Mouse (Mus musculus) embryonic stem cell, embryonic (primary cell): ENCODE results near the gene Kalrn.

Experiments
- CTCF ChIA-PET, 4 experiments: fragments of 300-600 bp in 2 of 4; fragments of 350-600 bp in 2 of 4; sonication (Branson Sonifier 250); formaldehyde crosslinking; loops; one replicate each; lab custom pipeline; 2022; ENCODE audit warnings: inconsistent platforms in 2 of 4; lab: Charles Lee
- POLR2A ChIA-PET, 4 experiments: fragments of 300-600 bp in 2 of 4; fragments of 350-600 bp in 2 of 4; sonication (Branson Sonifier 250); formaldehyde crosslinking; loops; one replicate each; lab custom pipeline; 2022; ENCODE audit warnings: antibody characterized with exemption in 4 of 4, inconsistent platforms in 1 of 4; lab: Charles Lee

Kalrn gene

DNA sequence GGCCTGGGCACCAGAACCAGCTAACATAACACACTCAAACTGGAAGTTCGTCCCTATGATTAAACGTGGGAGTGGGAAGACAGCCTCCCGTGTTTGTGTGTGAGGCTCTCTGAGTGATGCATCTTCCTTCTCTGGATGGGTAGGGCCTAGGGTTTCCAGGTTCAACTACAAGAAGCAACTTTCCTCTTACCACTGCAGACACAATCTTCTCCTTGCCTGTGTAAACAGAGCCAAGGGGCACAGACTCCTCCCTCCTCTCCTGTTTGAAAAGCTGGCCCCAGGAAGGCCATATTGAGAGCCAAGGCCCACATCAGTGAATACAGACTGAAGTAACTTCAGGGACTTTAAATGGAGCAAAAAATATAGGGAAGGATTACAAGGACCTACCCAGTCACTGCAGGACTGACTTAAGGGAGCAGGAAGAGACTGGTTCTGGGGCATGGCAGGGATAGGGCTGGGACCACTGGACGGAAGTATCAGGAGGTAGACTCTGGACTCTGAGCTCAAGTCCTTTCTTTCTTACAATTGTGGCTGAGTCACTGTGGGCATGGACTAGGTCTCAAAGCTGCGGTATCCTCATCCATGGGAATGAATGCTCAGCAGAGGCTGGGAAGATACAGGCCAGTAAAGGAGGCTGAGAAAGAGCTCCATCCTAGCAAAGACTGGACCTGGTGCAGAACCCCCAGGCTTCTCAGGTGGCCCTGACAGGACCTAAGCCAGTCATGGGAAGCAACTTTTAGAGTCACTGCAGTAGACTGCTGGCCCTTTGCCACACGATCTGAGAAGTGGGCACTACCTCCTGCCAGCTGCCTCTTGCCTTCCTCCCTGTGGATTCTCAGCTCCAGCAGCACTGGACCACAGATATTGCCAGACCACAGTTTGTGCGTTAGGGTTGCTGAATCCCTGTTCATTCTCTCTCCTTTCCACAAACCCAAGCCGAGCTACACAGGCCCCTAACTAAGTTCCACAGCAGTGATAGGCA lies 228.1 kb downstream of the Kalrn start:
- POLR2A ChIA-PET, result no interaction called here
- CTCF ChIA-PET, result interaction anchor here in 2 of 4 experiments (0.6 kb wide), 2 partner anchors 224 to 610 kb away, joined by 3 to 7 read pairs; no protein-coding TSS in a partner anchor

DNA sequence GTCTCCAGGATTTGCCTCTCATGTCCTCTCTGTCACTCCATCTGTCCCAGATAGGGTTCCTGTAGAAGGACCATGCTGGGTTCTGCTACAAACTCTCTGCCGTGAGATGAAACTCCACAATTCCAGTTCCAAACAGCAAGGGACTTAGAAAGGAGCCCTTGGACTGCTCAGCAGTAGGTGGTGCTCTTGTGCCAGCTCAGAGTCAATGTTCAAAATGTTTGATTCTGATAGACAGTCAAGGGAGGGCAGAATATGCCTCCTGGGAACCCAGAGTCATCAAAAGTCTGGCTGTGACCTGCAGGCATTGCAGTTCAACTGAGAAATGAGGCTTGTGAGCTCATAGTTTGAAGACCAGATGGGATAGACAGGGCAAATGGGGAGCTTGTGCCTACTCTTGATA lies 229.4 kb downstream of the Kalrn start:
- CTCF ChIA-PET, result interaction anchor here in 1 of 4 experiments (0.7 kb wide), 1 partner anchor 21 kb away, joined by 3 read pairs; no protein-coding TSS in a partner anchor
- POLR2A ChIA-PET, result no interaction called here

DNA sequence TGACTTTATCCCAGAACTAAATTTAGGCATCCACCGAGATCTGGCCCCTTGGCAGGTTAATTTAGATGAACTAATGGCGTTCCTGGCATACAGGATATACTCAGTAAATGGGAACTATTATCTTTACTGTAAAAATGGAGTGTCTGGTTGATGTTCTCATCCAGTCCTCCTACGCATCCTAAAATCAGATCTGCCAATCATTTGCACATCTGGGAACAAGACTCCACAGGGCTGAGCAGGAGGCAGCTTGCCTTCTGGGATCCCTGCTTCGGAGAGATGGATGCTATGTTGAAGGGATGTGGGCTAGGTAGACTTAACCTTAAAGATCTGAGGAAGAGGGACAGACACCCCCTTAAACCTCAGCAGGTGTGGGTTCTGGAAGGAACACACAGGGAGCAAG lies 230.2 kb downstream of the Kalrn start:
- CTCF ChIA-PET, result no interaction called here
- POLR2A ChIA-PET, result no interaction called here

DNA sequence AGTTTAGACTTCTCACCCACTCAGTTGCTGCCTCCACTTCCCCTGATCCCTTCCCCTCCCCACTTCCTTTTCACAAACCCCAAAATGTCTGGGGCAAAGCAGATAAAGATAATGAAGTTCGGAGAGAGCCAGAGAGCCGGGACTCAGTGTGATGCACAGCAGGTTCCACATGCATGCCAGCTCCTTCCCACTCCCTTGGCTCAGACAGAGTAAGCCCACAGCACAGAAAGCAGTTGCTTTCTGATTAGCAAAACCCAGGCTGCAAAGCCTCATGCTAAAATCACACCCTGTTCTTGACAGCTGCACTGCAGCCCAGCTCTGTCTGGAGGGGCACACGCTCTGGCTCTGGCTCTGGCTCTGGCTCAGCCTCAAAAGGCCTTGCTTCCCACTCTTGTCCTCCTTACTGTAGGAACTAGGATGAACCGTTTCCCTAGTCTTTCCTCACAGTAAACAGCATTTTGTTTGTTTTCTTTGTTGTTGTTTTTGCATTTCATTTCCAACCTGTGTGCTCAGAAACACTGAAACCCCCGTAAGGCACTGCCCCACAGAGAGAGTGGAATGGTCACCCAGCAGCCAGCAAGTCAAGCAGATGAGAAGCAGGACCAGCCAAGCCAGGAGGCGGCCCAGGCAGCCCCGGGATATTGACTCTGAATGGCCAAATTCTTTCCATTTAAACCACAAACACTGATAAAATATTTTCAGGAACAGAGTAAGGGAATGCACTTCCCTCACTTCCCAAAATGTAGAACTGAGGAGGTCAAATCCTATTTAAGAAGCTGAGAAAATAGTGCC lies 230.8 kb downstream of the Kalrn start:
- POLR2A ChIA-PET, result interaction anchor here in 1 of 4 experiments (0.5 kb wide), 1 partner anchor 344 kb away, joined by 3 read pairs; no protein-coding TSS in a partner anchor
- CTCF ChIA-PET, result interaction anchor here in 1 of 4 experiments (0.5 kb wide), 1 partner anchor 522 kb away, joined by 4 read pairs; no protein-coding TSS in a partner anchor

DNA sequence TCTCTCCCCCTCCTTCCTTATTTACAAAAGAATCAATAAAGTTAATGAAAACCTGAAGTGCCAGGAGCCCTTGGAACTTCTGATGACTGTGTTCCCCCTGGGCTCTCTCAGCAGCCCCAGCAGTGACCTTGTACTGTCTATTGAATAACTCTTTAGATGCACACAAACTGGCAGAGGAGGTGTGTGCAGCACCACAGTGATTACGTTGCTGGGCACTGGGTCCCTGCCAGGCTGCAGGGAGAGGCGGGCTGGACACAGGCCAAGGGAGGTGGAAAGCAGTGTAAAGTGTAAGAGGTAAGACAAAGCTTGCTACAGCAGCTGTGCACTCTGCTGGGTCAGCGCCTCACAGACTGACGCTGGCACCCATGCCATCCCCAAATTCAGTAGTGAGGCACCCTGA lies 238.4 kb downstream of the Kalrn start:
- POLR2A ChIA-PET, result no interaction called here
- CTCF ChIA-PET, result interaction anchor here in 1 of 4 experiments (0.9 kb wide), 1 partner anchor 17 kb away, joined by 3 read pairs; no protein-coding TSS in a partner anchor

DNA sequence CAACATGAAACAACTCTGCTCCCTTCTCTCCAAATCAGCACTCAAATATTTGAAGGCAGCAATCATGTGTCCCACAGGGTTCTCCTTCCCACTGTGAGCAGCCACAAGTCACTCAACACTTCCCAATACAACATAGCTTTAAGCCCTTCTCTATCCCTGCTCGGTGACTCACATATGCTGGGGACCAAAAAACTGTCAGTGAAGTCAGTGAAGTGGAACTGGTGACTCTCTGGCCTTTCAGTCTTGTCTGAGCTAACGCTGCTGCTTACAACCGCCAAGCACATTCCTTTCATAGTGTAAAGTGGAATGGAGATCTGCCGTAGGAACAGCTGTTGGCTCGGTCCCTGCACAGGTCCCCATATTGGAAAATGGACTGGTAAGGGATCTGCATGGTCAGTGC lies 241.7 kb downstream of the Kalrn start:
- ChIA-PET CTCF (interaction anchor here in 2 of 4 experiments (1.3 to 2.9 kb wide), 3 partner anchors 9 to 11 kb away, joined by 5 to 10 read pairs (median 6); no protein-coding TSS in a partner anchor), POLR2A (interaction anchor here in 2 of 4 experiments (0.7 to 1.5 kb wide), 2 partner anchors 22 to 37 kb away, joined by 3 to 5 read pairs; no protein-coding TSS in a partner anchor)

DNA sequence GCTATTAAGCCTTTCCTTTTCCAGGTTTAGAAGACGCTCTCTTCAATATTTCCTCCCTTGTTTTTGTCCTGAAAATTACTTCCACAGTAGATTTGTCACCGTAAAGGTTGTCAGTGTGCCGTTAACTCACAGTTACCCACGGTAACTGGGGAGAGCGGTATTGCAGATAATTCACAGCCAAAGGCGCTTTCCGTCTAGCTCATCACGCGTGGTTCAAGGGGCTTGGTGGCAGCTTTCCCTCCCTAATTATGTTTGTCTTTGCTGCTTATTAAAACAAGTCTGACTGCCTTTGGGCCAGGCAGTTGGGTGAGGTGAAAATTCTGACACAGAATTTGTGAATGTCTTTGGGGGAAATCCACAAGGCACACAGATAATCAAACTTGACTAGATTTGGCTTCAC lies 243.5 kb downstream of the Kalrn start:
- ChIA-PET POLR2A (interaction anchor here in 1 of 4 experiments (1.0 kb wide), 1 partner anchor 317 kb away, joined by 5 read pairs; no protein-coding TSS in a partner anchor), CTCF (interaction anchor here in 1 of 4 experiments (0.8 kb wide), 1 partner anchor 390 kb away, joined by 6 read pairs; no protein-coding TSS in a partner anchor)

DNA sequence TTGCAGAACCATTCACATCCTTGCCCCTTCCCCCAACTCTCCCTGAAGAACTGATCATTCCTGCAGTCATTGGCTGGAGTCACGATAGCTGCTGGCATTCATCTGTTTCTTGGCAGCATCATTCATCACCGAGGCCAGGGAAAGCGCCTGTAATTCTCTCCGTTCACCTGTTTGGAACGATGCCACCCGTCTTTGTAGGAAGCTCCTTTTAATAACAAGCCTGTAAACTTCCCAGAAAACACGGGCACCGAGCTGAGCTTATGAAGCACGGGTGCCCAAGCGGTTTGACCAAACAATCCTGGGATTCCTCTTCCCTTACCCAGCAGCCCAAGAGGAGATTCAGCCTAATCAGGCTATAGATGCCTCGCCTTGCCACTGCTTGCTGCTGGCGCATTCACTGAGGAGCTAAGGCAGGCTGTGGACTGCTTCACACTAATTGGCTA lies 243.9 kb downstream of the Kalrn start:
- POLR2A ChIA-PET, result interaction anchor here in 1 of 4 experiments (1.0 kb wide), 1 partner anchor 318 kb away, joined by 5 read pairs; no protein-coding TSS in a partner anchor
- CTCF ChIA-PET, result interaction anchor here in 1 of 4 experiments (0.8 kb wide), 1 partner anchor 390 kb away, joined by 6 read pairs; no protein-coding TSS in a partner anchor

DNA sequence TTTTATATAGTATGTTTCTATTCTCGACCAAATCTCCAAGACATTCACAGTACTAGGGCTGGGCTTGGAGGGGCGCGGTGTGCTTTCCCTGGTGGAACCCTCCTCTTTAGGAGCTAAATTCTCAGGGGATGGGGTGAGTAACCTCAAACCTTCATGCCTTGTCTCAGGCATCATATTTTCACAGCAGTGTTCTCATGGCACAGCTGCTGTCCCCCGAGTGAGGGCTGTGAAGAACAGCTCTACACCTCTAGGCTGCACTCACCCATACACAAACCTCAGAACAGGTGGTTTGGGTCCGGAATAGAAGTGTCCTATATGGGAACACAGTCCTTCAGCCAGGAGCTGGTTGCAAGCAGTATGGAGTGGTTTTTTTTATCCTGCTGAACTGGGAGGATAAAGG lies 245.4 kb downstream of the Kalrn start:
- CTCF ChIA-PET, result no interaction called here

DNA sequence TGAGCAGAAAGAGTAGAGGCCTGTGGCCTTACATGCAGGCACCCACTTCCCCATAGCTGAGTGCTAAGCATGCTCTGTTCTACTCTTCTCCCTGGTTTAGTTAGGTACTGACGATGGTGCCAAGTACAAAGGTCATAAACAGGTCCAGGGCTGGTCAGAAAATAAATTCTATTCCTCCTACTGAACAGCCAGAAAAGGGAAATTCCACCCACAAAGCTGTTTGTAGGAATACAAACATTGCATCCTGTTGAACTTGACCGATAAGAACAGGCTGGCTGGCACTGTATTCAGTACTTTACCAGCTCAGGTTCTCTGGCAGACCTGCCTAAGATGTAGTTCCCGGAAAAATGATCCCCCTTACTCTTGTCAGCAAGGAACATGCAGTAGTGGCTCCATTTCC lies 247.5 kb downstream of the Kalrn start:
- ChIA-PET CTCF (no interaction called here), POLR2A (no interaction called here)

More for the DNA sequence above, 245.4 kb downstream of the Kalrn start:
- POLR2A ChIA-PET, result interaction anchor here in 1 of 4 experiments (0.6 kb wide), 1 partner anchor 330 kb away, joined by 6 read pairs; no protein-coding TSS in a partner anchor

DNA sequence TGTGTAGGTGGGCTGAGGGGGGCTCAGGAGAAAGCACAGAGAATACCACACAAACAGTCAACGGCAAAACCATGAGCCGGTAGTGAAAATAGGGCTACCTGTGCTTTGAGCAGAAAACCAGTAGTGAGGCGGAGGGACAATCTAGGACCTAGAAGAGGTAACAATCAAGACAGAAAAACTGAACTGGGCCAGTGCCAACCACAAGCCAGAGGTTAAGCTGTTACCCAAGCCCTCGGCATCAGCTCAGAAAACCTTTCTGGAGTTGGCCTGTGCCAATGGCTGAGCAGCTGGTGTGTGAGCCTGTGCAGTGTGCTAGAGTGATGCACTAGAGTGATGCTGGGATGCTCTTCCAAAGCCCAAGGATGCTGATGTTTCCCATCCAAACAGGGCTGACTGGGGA lies 248.2 kb downstream of the Kalrn start:
- CTCF ChIA-PET, result interaction anchor here in 2 of 4 experiments (0.6 to 1.1 kb wide), 2 partner anchors 86 to 243 kb away, joined by 3 read pairs; no protein-coding TSS in a partner anchor
- POLR2A ChIA-PET, result no interaction called here

DNA sequence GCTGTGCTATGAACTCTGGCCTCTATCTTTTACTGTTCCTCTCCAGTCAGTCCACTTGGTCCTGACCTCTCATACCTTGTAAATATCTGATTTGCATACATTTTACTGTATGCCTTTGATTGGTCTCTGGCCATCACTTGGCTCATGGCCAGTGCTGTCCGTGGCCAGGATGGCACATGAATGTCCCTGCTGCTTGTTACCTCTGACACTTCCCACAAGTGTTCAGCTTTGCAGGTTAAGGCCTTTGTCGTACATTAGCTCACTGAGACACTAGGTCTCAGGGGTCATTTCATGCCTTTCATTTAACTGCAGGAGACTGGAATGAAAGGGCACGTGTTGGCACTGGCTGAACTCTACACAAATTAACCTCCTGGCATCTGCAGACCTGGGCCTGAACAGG lies 248.6 kb downstream of the Kalrn start:
- ChIA-PET CTCF (interaction anchor here in 2 of 4 experiments (0.6 to 1.1 kb wide), 2 partner anchors 85 to 242 kb away, joined by 3 read pairs; no protein-coding TSS in a partner anchor), POLR2A (no interaction called here)

DNA sequence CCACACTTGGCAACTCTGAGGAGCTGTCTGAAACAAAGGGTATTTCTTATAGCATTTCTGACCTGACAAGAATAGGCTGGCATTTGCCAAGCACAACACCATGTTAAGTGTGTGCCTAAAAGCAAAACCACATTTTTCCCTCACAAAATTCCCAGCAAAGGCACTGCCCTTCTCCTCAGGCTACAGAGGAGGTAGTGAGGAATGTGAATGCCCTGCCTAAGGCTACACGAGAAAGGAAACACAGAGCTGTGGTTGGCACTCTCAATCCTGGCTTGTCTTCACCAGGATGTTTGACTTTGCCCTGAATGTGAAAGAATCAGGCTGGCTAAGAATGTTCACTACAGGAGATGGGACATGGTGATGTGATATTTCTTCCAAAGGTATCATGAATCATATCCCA lies 249.8 kb downstream of the Kalrn start:
- POLR2A ChIA-PET, result no interaction called here
- CTCF ChIA-PET, result interaction anchor here in 2 of 4 experiments (0.7 to 2.0 kb wide), 3 partner anchors 20 to 310 kb away, joined by 3 to 14 read pairs (median 4); no protein-coding TSS in a partner anchor

DNA sequence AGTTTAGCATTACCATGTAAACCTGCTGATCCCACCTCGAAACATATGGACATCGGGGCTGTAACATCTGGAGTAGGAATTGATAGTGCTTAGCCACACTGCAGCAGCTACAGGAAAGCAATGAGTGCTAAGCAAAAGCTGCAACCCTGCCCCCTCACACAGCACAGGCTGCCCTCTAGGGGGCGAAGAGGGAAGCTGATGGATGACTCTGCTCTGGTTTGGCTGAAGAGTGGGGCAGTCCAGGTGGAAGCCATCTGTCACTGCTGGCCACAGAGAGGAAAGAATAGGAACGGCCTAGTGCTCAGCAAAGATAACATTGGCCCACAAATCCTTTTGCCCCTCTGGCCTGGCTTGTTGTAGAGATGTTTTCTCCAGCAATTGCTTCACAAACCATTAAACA lies 250.8 kb downstream of the Kalrn start:
- ChIA-PET POLR2A (interaction anchor here in 1 of 4 experiments (1.2 kb wide), 1 partner anchor 147 kb away, joined by 3 read pairs; no protein-coding TSS in a partner anchor), CTCF (interaction anchor here (0.5 to 2.0 kb wide), 29 partner anchors 9 to 1949 kb away, joined by 3 to 14 read pairs (median 4); no protein-coding TSS in a partner anchor)

DNA sequence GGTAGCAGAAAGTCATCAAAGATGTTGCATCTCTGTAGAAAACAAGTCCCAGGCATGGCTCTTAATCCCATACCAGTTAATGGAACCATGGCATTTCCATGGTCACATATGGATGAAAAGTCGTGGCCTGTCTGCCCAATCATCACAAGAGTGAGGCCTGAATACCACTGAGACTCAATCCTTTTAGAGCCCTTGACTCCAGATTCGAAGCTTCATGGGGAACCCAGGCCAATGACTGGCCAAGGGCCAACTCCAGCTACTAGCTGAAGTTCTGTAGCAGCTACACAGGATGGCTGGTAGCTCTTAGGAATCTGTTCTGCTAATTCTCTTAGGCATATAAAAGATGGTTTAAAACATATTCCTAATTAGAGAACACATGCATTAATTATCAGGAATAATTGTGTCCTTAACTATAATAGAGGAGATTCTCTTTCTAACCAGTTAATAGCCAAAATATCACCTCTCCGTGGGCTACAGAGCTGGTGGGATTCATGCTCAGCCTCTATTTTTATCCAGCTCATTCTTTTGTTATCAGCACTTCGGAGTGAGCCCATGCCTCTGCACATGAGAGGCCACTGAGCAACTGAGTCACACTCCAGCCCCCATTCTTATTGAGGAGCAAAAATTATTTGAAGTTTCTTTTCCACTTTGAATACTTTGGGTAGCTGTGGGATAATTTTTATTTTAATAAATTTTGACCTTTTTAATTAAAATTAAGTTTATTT lies 252.1 kb downstream of the Kalrn start:
- ChIA-PET CTCF (interaction anchor here in 2 of 4 experiments (0.9 to 2.0 kb wide), 4 partner anchors 11 to 196 kb away, joined by 3 to 14 read pairs (median 5); no protein-coding TSS in a partner anchor), POLR2A (no interaction called here)

DNA sequence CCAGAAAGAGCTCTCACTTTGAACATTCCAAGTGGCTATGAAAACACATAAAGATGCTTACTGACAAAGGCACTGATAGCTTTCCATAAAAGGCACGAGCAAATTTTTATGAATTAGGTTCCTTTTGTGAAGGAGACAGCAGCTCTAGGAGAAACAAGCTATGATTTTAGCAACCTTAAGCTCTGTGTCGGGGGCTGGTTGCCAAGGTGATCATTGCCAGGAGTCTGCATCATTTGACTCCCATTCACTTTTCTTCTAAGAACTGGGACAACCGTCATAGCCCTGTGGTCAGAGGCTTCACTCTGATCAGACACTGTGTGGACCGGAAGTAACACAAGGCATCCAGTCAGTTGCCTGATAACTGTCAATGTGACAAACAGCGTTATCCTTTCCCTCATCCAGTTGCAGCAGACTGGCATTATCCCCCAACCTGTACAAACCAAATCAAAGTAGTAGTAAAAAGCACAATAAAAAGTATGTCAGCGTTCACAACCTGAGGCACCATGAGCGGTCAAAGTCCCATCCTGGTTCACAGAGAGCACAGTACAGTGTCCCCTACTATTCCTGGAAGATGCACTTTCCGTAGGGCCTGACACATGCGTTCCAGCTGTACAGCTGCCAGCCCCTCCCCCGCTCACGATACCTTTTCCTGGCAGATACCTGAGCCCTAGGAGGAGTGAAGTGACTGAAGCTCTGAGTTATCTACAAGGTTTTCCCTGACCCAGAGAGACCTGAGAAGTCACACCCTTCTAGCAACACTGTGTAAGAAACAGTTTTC lies 253.1 kb downstream of the Kalrn start:
- ChIA-PET CTCF (interaction anchor here in 2 of 4 experiments (0.6 to 1.0 kb wide), 2 partner anchors 12 to 388 kb away, joined by 3 to 5 read pairs; no protein-coding TSS in a partner anchor), POLR2A (interaction anchor here in 1 of 4 experiments (1.1 kb wide), 1 partner anchor 43 kb away, joined by 3 read pairs; no protein-coding TSS in a partner anchor)

DNA sequence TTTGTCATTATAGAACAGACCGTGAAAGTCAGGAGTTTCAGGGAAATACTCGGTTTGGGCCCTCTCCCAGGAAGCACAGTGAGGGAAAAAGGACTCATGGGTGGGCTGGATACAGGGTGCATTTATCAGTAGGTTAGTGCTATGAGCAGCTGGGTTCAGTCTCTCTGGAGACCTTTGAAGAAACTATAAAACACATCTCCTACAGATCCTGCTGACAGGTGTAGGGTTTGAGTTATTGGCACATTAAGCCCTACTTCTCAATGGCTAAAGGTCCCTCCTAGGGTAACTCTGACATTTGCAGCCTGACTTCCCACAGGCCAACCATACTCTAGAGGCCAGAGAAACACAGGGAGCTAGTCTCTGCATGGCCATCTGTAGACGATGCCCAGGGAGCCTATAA lies 256.2 kb downstream of the Kalrn start:
- ChIA-PET POLR2A (no interaction called here), CTCF (no interaction called here)
